ENCODE assay signal across 10 mouse cellular contexts in genomic region chr3:53761514-53762075, GRCm38 (mm10).
DNase-seq lines count a peak whose midpoint lies in the region; ATAC-seq and TF ChIP-seq lines count a peak whose summit lies in the region.
"Had no signal": no experiment of that assay in that cellular context is flagged by ENCODE, and none has a peak within 500 bp of the region (broad histone marks: within the 10 kb centered on the region; RNA-seq: fewer than 3 reads in every experiment).

No protein-coding gene starts in this region.

- peaks cover 4% of the 10 kb centered on the region; the same call in 1 of the 2 replicates for H3K27me3 ChIP-seq in forebrain, embryonic 10.5 days (ENCODE audit: poor library complexity, severe bottlenecking)

- no peak overlapping the region for H3K4me3 ChIP-seq in layer of hippocampus, adult 2 months
- H3K4me3 ChIP-seq in forebrain, embryonic 10.5 days, result no peak overlapping the region
- H3K4me3 ChIP-seq in left cerebral cortex, adult 2 months, result no peak overlapping the region

- H3K9me3 ChIP-seq in forebrain, embryonic 10.5 days, result no peaks in the 10 kb centered on the region

- H3K27ac ChIP-seq in layer of hippocampus, adult 2 months, result 0 out of 2 replicates have a peak overlapping the region, but pooled peaks have one; percentile 23
- peak overlapping the region; percentile 60; the same call in 1 of the 2 replicates for H3K27ac ChIP-seq in forebrain, embryonic 10.5 days
- H3K27ac ChIP-seq in left cerebral cortex, adult 2 months, result no peak overlapping the region

- 44% methylated on average over 11 of the region's 11 CpGs for WGBS in forebrain, embryonic 10.5 days

- ATAC-seq in megakaryocyte progenitor cell, adult 5-6 weeks (replicated peaks; ENCODE audit: poor library complexity), result 0 out of 2 replicates have a peak, but pooled peaks have one; percentile 29

- H3K36me3 ChIP-seq in forebrain, embryonic 10.5 days (replicated peaks), result no peaks in the 10 kb centered on the region

- H3K4me1 ChIP-seq in forebrain, embryonic 10.5 days, result peaks cover 12% of the 10 kb centered on the region

- intact Hi-C loops in left cerebral cortex, adult 2 months (cut with DNase I), result no loop called here

- TF ChIP-seq CTCF in layer of hippocampus, adult 2 months (conservative IDR thresholded peaks at IDR 0.05), result peak; percentile 42
- TF ChIP-seq CTCF in left cerebral cortex, adult 2 months (IDR thresholded peaks at IDR 0.05), result no peak; the same call in 1 of the 2 replicates

- peak; percentile 11 to 18 for DNase-seq in layer of hippocampus, adult 2 months (ENCODE audit: low spot score in 2 of 2)
- DNase-seq in layer of hippocampus, postnatal 25 days (ENCODE audit: extremely low spot score in 1 of 2, low spot score in 1 of 2), result no peak
- peak; percentile 17 for DNase-seq in forebrain, embryonic 10.5 days (ENCODE audit: extremely low spot score, low spot score)
- peak; percentile 70 for DNase-seq in retina, embryonic 14.5 days (ENCODE audit: low spot score)
- DNase-seq in left cerebral cortex, adult 2 months (ENCODE audit: extremely low spot score in 1 of 2, low spot score in 2 of 2), result no peak
- no peak for DNase-seq in adrenal gland, adult 18-20 months (ENCODE audit: low spot score in 2 of 2)
- no peak for DNase-seq in urinary bladder, adult 18-20 months (ENCODE audit: low spot score in 2 of 2)
- DNase-seq: gastrocnemius, postnatal 25 days; heart, postnatal 4 days had no signal

Comparison
In these comparisons a context has a peak if more than half of its experiments do, and no peak if none do; other contexts are left out.
1. DNase-seq: peak in layer of hippocampus, adult 2 months (2 of 2), forebrain, embryonic 10.5 days (single experiment) and retina, embryonic 14.5 days (single experiment); none in layer of hippocampus, postnatal 25 days (0 of 2), left cerebral cortex, adult 2 months (0 of 2), adrenal gland, adult 18-20 months (0 of 2) and urinary bladder, adult 18-20 months (0 of 2).